Comparison of ENCODE assay signal across 8 mouse cellular contexts in the genomic region with DNA sequence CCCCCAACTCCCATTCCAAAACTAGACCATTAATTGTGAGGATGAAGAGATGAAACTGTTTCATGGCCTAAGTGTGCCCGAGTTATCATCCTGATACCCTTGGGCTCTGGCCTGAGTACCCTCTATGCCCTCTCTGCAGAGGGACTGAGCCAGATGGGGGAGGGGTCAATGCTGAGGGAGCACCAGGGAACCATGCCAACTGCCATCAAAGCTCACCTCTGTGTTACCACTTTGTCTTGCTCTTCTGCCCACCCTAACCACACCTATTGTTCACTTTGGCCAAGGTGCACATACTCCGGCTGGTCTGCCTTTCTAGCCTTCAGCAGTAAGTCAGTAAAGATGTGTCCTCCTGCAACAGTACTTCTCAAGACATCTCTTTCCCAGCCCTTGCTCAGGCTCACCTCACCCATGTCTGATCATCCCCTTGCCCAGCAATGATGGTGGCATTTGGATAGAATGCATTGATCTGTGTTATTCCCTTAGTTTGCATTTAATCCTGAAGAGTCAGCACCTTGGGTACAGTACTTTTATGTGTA. TPM values are rescaled to one million over a fixed set of nuclear protein-coding genes. Genes with fewer than 3 reads are reported as not detected.
A peak's percentile ranks its signal among the peaks of the same experiment; 100 is the strongest.
DNase-seq lines count a peak whose midpoint lies in the region; ATAC-seq and TF ChIP-seq lines count a peak whose summit lies in the region.

No protein-coding gene starts in this region.

- H3K27me3 ChIP-seq in kidney, postnatal 0 days (ENCODE audit: insufficient read depth, low read length) = no peaks in the 10 kb centered on the region
- no peaks in the 10 kb centered on the region for H3K27me3 ChIP-seq in embryonic facial prominence, embryonic 14.5 days (replicated peaks; ENCODE audit: control insufficient read depth, insufficient read depth, low read length)
- no peaks in the 10 kb centered on the region for H3K27me3 ChIP-seq in intestine, embryonic 16.5 days (replicated peaks; ENCODE audit: control insufficient read depth, insufficient read depth, low read length)
- no peaks in the 10 kb centered on the region for H3K27me3 ChIP-seq in neural tube, embryonic 13.5 days

- H3K36me3 ChIP-seq in kidney, postnatal 0 days (ENCODE audit: insufficient read depth, low read length) = no peaks in the 10 kb centered on the region
- no peaks in the 10 kb centered on the region for H3K36me3 ChIP-seq in embryonic facial prominence, embryonic 14.5 days (ENCODE audit: control insufficient read depth, insufficient read depth, low read length)
- H3K36me3 ChIP-seq in intestine, embryonic 16.5 days (ENCODE audit: control insufficient read depth, insufficient read depth, low read length) = no peaks in the 10 kb centered on the region
- no peaks in the 10 kb centered on the region for H3K36me3 ChIP-seq in neural tube, embryonic 13.5 days

- peaks cover 73% of the 10 kb centered on the region for H3K4me1 ChIP-seq in kidney, postnatal 0 days (replicated peaks; ENCODE audit: insufficient read depth, low read length)
- H3K4me1 ChIP-seq in embryonic facial prominence, embryonic 14.5 days (ENCODE audit: control insufficient read depth, insufficient read depth, low read length) = peaks cover 69% of the 10 kb centered on the region
- H3K4me1 ChIP-seq in intestine, embryonic 16.5 days (ENCODE audit: control insufficient read depth, insufficient read depth, low read length) = peaks cover 72% of the 10 kb centered on the region
- H3K4me1 ChIP-seq in neural tube, embryonic 13.5 days (replicated peaks) = peaks cover 83% of the 10 kb centered on the region

- no peaks in the 10 kb centered on the region for H3K9me3 ChIP-seq in kidney, postnatal 0 days (replicated peaks; ENCODE audit: low read length)
- H3K9me3 ChIP-seq in embryonic facial prominence, embryonic 14.5 days (ENCODE audit: control insufficient read depth, low read length) = no peaks in the 10 kb centered on the region
- H3K9me3 ChIP-seq in intestine, embryonic 16.5 days (ENCODE audit: control insufficient read depth, low read length) = no peaks in the 10 kb centered on the region
- H3K9me3 ChIP-seq in neural tube, embryonic 13.5 days = no peaks in the 10 kb centered on the region

- no peak for DNase-seq in kidney, postnatal 0 days (ENCODE audit: low spot score)
- no peak for DNase-seq in kidney, adult 8-10 months
- DNase-seq in embryonic facial prominence, embryonic 14.5 days (ENCODE audit: low spot score) = no peak
- no peak for DNase-seq in layer of hippocampus, adult 8-10 months (ENCODE audit: low spot score in 2 of 2)
- no peak for DNase-seq in natural killer cell, adult 2 months (ENCODE audit: low spot score in 2 of 2)

- H3K4me2 ChIP-seq in kidney, postnatal 0 days (ENCODE audit: low read length) = no peak overlapping the region
- H3K4me2 ChIP-seq in embryonic facial prominence, embryonic 14.5 days (ENCODE audit: low read depth, low read length) = peak overlapping the region; percentile 47; the same call in 1 of the 2 replicates
- no peak overlapping the region for H3K4me2 ChIP-seq in intestine, embryonic 16.5 days (ENCODE audit: low read depth, low read length)
- H3K4me2 ChIP-seq in neural tube, embryonic 13.5 days = peak overlapping the region; percentile 77

- no peak for TF ChIP-seq CTCF in kidney, postnatal 0 days (IDR thresholded peaks at IDR 0.05; ENCODE audit: low read depth)

- H3K27ac ChIP-seq in kidney, postnatal 0 days = peak overlapping the region; percentile 98
- peak overlapping the region; percentile 98 for H3K27ac ChIP-seq in embryonic facial prominence, embryonic 14.5 days (replicated peaks; ENCODE audit: low read depth, low read length)
- H3K27ac ChIP-seq in intestine, embryonic 16.5 days (ENCODE audit: low read length) = peak overlapping the region; percentile 92
- peak overlapping the region; percentile 97 for H3K27ac ChIP-seq in neural tube, embryonic 13.5 days (replicated peaks)

- WGBS in kidney, postnatal 0 days = 91% methylated on average over 2 of the region's 2 CpGs
- 89% methylated on average over 2 of the region's 2 CpGs for WGBS in embryonic facial prominence, embryonic 14.5 days
- 84% methylated on average over 2 of the region's 2 CpGs for WGBS in intestine, embryonic 16.5 days
- WGBS in neural tube, embryonic 13.5 days = 75% methylated on average over 2 of the region's 2 CpGs

- H3K9ac ChIP-seq in kidney, postnatal 0 days (ENCODE audit: low read depth, low read length) = no peak overlapping the region
- H3K9ac ChIP-seq in embryonic facial prominence, embryonic 14.5 days (ENCODE audit: low read depth, low read length) = no peak overlapping the region
- no peak overlapping the region for H3K9ac ChIP-seq in intestine, embryonic 16.5 days (ENCODE audit: low read depth, low read length)
- peak overlapping the region; percentile 61; the same call in 1 of the 2 replicates for H3K9ac ChIP-seq in neural tube, embryonic 13.5 days

- no peak for ATAC-seq in kidney, postnatal 0 days (replicated peaks; ENCODE audit: low FRiP score, low read depth)
- ATAC-seq in embryonic facial prominence, embryonic 14.5 days (ENCODE audit: low read depth) = no peak
- no peak for ATAC-seq in intestine, embryonic 16.5 days
- ATAC-seq in neural tube, embryonic 13.5 days (ENCODE audit: low read depth) = no peak
- no peak for ATAC-seq in megakaryocyte-erythroid progenitor cell, adult 5-6 weeks (replicated peaks; ENCODE audit: low FRiP score, low TSS enrichment, poor library complexity, severe bottlenecking)

- no peak overlapping the region for H3K4me3 ChIP-seq in kidney, postnatal 0 days (replicated peaks; ENCODE audit: low read depth, low read length)
- H3K4me3 ChIP-seq in embryonic facial prominence, embryonic 14.5 days (ENCODE audit: low read depth, low read length) = no peak overlapping the region
- H3K4me3 ChIP-seq in intestine, embryonic 16.5 days (ENCODE audit: low read length) = no peak overlapping the region
- no peak overlapping the region for H3K4me3 ChIP-seq in neural tube, embryonic 13.5 days

RNA-seq across cellular contexts. Expression of a gene that starts 14.6 kb away (rescaled TPM):
- 37.5 and 39.2 TPM in 2 replicates for polyA plus RNA-seq in kidney, postnatal 0 days (2015; fragmentation: Nextera tagmentation; extraction: Ambion mirVana)
- polyA plus RNA-seq in embryonic facial prominence, embryonic 14.5 days (2014; fragmentation: Nextera tagmentation; extraction: Ambion mirVana) = 37.9 and 41.3 TPM in 2 replicates
- 42.9 and 43.2 TPM in 2 replicates for polyA plus RNA-seq in intestine, embryonic 16.5 days (2015; fragmentation: Nextera tagmentation; extraction: Ambion mirVana)
- polyA plus RNA-seq in neural tube, embryonic 13.5 days (2015; fragmentation: Nextera tagmentation; extraction: Ambion mirVana) = 49.0 and 55.3 TPM in 2 replicates
- 10 to 100 TPM; 14.4 to 18.4 (median 17.3) TPM for total RNA-seq in layer of hippocampus, adult 8-10 months (2022)
- total RNA-seq in megakaryocyte-erythroid progenitor cell, adult 5-6 weeks (2014; fragmentation: Nextera tagmentation) = 2.0 and 3.9 TPM in 2 replicates
- 58.5 and 61.6 TPM in 2 replicates for total RNA-seq in megakaryocyte-erythroid progenitor cell, adult 5-6 weeks (2017)

RNA-seq across cellular contexts. Expression of a gene that starts 27.3 kb away (rescaled TPM):
- 7.8 and 9.4 TPM in 2 replicates for polyA plus RNA-seq in kidney, postnatal 0 days (2015; fragmentation: Nextera tagmentation; extraction: Ambion mirVana)
- polyA plus RNA-seq in embryonic facial prominence, embryonic 14.5 days (2014; fragmentation: Nextera tagmentation; extraction: Ambion mirVana) = 40.8 and 44.2 TPM in 2 replicates
- 8.7 and 8.8 TPM in 2 replicates for polyA plus RNA-seq in intestine, embryonic 16.5 days (2015; fragmentation: Nextera tagmentation; extraction: Ambion mirVana)
- polyA plus RNA-seq in neural tube, embryonic 13.5 days (2015; fragmentation: Nextera tagmentation; extraction: Ambion mirVana) = 11.1 and 14.9 TPM in 2 replicates
- total RNA-seq in layer of hippocampus, adult 8-10 months (2022) = 10 to 100 TPM in 3 of 4 experiments, 1 to 10 TPM in 1; 8.4 to 11.4 (median 10.1) TPM
- total RNA-seq in megakaryocyte-erythroid progenitor cell, adult 5-6 weeks (2014; fragmentation: Nextera tagmentation) = not detected in 2 replicates
- total RNA-seq in megakaryocyte-erythroid progenitor cell, adult 5-6 weeks (2017) = not detected in 2 replicates

RNA-seq across cellular contexts. Expression of a gene that starts 46.7 kb away (rescaled TPM):
- polyA plus RNA-seq in kidney, postnatal 0 days (2015; fragmentation: Nextera tagmentation; extraction: Ambion mirVana) = 0.41 and 0.58 TPM in 2 replicates
- polyA plus RNA-seq in embryonic facial prominence, embryonic 14.5 days (2014; fragmentation: Nextera tagmentation; extraction: Ambion mirVana) = 0.18 and 0.43 TPM in 2 replicates
- not detected in 2 replicates for polyA plus RNA-seq in intestine, embryonic 16.5 days (2015; fragmentation: Nextera tagmentation; extraction: Ambion mirVana)
- 0.45 and 0.81 TPM in 2 replicates for polyA plus RNA-seq in neural tube, embryonic 13.5 days (2015; fragmentation: Nextera tagmentation; extraction: Ambion mirVana)
- under 1 TPM in 1 of 4 experiments, not detected in 3; 0.32 TPM for total RNA-seq in layer of hippocampus, adult 8-10 months (2022)
- not detected in 2 replicates for total RNA-seq in megakaryocyte-erythroid progenitor cell, adult 5-6 weeks (2014; fragmentation: Nextera tagmentation)
- total RNA-seq in megakaryocyte-erythroid progenitor cell, adult 5-6 weeks (2017) = not detected in 2 replicates

Comparison
In these comparisons a context has a peak if more than half of its experiments do, and no peak if none do; other contexts are left out.
1. H3K4me2 ChIP-seq: peak in embryonic facial prominence, embryonic 14.5 days (single experiment) and neural tube, embryonic 13.5 days (single experiment); none in kidney, postnatal 0 days (single experiment) and intestine, embryonic 16.5 days (single experiment).
2. Peak in every context shown above with its lines, with median percentiles within 50 percentile points of each other: H3K27ac ChIP-seq.